Mouse (Mus musculus): ENCODE results near the gene Vpreb1. TPM values are rescaled to one million over a fixed set of nuclear protein-coding genes. Genes with fewer than 3 reads are reported as not detected.

Vpreb1 gene
- 13.6 and 14.9 TPM in 2 replicates for polyA plus RNA-seq (2015; fragmentation: Nextera tagmentation; extraction: Ambion mirVana)

DNA sequence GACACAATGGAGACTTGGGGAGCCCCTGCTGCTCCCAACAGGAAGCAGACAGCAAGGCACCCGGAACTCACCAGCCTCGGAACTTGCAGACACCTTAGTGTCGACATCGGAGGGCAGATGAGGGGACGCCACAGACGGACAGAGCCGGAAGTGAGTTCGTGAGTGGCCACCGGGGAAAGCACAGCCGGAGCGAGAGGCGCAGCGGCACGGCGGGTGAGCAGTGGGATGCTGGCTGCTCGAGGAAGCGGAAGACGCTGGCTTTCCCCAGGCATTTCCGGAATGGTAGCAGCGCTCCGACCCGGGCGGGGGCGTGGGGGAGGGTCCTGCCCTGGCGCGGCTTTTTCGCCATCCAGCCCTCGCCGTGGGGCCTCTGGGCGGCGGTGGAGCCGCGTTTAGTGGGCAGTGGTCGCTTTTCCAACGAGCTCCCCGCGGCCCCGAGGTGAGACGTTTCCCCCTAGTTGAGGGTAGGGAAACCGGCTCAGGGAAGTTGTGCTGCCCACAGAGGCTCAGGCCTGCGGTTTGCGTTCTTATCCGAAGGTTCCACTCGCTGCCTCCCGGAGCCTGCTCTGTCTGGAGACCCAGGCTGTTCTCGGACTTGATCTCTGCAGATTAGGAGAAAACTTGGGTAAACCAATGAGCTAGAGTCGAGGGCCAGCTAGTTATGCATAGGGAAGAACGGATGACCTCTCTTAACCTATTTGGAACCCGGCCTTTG is at the start of gene Vpreb1, which contains the start of gene Top3b:
Gene Vpreb1, minus strand, starts transcription at position 227 of the 715 bp plus-strand sequence.
Gene Top3b, plus strand, starts transcription at position 120 of the 715 bp plus-strand sequence.
- H3K9ac ChIP-seq (replicated peaks) = peak within 1 kb of the TSS; percentile 95
- peak; percentile 93 for DNase-seq
- H3K9me3 ChIP-seq (ENCODE audit: low read length) = no peaks in the 10 kb centered on the region
- peak within 1 kb of the TSS; percentile 90 for H3K4me2 ChIP-seq (ENCODE audit: low read depth, low read length)
- no peaks in the 10 kb centered on the region for H3K27me3 ChIP-seq (ENCODE audit: insufficient read depth, low read length)
- WGBS (ENCODE audit: insufficient replicate concordance) = under 1% methylated on average over 48 of the region's 49 CpGs
- TF ChIP-seq EP300 (IDR thresholded peaks at IDR 0.05; ENCODE audit: low read depth) = no peak; the same call in 1 of the 2 replicates
- peak; percentile 39 for TF ChIP-seq CTCF (IDR thresholded peaks at IDR 0.05; ENCODE audit: low read depth)
- H3K36me3 ChIP-seq (replicated peaks; ENCODE audit: insufficient read depth, low read length) = peaks cover 3% of the 10 kb centered on the region; the same call in 1 of the 2 replicates
- H3K27ac ChIP-seq (ENCODE audit: low read depth) = peak within 1 kb of the TSS; percentile 98
- peak; percentile 98 for ATAC-seq
- H3K4me1 ChIP-seq (ENCODE audit: insufficient read depth) = peaks cover 17% of the 10 kb centered on the region
- H3K4me3 ChIP-seq (ENCODE audit: low read depth, low read length) = peak within 1 kb of the TSS; percentile 88

DNA sequence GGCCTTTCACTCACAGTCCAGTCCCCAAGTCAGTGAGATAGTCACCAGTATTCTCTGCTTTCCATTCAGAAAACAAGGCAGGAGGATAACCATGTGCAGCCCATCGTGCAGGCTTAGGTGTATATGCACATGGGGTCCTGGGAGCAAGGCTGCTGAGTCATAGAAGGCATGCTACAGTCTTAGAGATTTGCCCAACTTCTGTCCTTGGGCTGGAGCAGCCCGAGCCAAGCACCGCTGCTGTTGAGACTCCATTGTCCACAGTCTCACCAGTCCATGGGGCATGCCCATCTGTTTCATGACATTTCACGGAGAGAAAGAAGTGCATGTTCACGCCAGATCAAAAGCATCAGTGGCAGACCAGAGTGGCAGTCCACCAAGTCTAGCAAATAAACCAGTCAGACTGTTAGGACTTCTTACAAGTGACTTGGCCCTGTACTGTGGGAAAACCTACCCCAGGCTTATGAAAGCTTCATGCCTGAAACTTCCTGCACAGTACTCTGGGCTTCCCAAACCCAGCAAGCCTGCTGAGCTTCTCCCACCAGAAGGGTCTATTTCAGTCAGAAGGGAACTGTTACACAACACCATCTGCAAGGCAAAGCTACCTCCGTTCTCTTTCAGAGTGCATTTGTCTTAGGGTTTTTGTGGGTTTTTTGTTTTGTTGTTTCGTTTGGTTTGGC is 47.9 kb upstream of the Vpreb1 start:
- H3K9ac ChIP-seq (replicated peaks) = no peak overlapping the region
- 77% methylated on average over 7 of the region's 7 CpGs for WGBS (ENCODE audit: insufficient replicate concordance)
- H3K27ac ChIP-seq (ENCODE audit: low read depth) = no peak overlapping the region
- H3K4me3 ChIP-seq (ENCODE audit: low read depth, low read length) = no peak overlapping the region
- H3K27me3 ChIP-seq (ENCODE audit: insufficient read depth, low read length) = no peaks in the 10 kb centered on the region
- TF ChIP-seq EP300 (IDR thresholded peaks at IDR 0.05; ENCODE audit: low read depth) = no peak
- no peak for TF ChIP-seq CTCF (IDR thresholded peaks at IDR 0.05; ENCODE audit: low read depth)
- DNase-seq (no peak), ATAC-seq (no peak)
- peaks cover 43% of the 10 kb centered on the region for H3K36me3 ChIP-seq (replicated peaks; ENCODE audit: insufficient read depth, low read length)
- H3K4me1 ChIP-seq (ENCODE audit: insufficient read depth) = no peaks in the 10 kb centered on the region
- no peaks in the 10 kb centered on the region for H3K9me3 ChIP-seq (ENCODE audit: low read length)
- no peak overlapping the region for H3K4me2 ChIP-seq (ENCODE audit: low read depth, low read length)

DNA sequence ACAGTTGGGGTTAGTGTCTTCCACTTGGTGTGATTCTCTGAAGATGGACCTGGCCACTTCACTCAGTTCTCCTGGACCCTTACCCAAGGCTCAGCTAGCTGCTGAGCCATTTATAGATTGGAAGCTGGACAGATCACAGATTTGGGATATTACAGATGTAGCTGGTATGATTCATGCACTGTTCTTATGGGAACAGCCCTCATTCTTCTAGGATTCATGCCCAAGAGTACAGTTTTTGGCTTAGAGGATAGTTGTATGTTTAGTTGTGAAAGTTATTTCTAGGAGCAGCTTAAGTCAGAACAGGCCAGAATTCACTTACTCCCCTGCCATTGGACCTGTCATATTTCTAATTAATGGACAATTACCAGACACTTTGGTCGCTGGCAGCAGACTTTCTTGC is 42.8 kb upstream of the Vpreb1 start:
- Histone ChIP-seq H3K4me1 (ENCODE audit: insufficient read depth) (no peaks in the 10 kb centered on the region), H3K4me2 (ENCODE audit: low read depth, low read length) (no peak overlapping the region), H3K4me3 (ENCODE audit: low read depth, low read length) (no peak overlapping the region), H3K36me3 (replicated peaks; ENCODE audit: insufficient read depth, low read length) (peaks cover 35% of the 10 kb centered on the region), H3K27me3 (ENCODE audit: insufficient read depth, low read length) (no peaks in the 10 kb centered on the region), H3K9me3 (ENCODE audit: low read length) (no peaks in the 10 kb centered on the region), H3K9ac (replicated peaks) (no peak overlapping the region), H3K27ac (ENCODE audit: low read depth) (no peak overlapping the region)
- no peak for TF ChIP-seq EP300 (IDR thresholded peaks at IDR 0.05; ENCODE audit: low read depth)
- ATAC-seq (no peak), DNase-seq (no peak)
- 55% methylated on average over 1 of the region's 1 CpGs for WGBS (ENCODE audit: insufficient replicate concordance)

DNA sequence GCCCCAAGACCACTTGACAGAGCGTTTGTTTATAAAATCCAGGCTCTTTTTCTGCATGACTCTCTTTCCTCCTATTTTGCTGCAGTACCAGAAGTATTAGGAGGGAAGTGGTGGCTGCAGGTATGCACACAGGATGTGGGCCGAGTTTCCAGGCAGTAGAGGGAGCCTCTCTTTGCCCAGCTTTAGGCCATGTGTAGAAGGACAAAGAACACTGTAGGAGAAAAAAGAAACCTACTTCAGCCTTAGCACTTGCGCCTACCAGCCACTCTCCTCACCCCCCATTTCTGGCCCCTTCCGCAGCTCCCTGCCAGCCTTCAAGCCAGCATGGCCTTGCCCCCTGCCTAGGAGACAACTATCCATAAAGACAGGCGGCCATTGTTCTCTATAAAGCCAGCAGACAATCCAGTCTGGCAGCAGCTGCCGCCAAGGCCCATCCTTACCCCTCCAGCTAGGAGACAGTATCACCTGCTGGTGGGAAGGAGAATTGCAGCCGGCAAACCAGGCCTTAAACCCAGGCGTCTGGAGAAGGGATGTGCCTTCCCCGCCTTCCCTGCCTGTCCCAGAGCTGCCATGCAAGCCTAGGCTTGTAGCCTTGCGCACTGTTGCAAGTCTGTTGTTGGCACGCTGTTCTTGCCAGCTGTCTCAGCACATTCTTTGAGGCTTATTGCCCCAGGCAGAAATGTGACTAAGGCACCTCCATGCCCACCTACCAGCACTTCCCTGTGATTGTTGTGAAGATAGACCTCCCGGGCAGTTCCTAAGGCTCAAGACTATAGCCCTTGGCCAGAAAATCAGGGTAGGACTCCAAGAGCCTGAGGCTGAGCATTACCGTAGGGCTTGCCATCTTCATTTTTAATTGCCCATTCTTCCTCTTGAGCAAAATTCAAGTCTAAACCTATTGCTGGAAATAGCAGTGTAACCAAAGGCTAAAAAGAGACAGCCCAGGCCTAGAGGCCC is 41.3 kb upstream of the Vpreb1 start:
- TF ChIP-seq CTCF (IDR thresholded peaks at IDR 0.05; ENCODE audit: low read depth) (peak; percentile 98), EP300 (IDR thresholded peaks at IDR 0.05; ENCODE audit: low read depth) (no peak)
- WGBS (ENCODE audit: insufficient replicate concordance) = 47% methylated on average over 13 of the region's 13 CpGs
- Histone ChIP-seq H3K4me2 (ENCODE audit: low read depth, low read length) (no peak overlapping the region), H3K9ac (replicated peaks) (no peak overlapping the region), H3K4me3 (ENCODE audit: low read depth, low read length) (no peak overlapping the region), H3K27ac (ENCODE audit: low read depth) (no peak overlapping the region), H3K27me3 (ENCODE audit: insufficient read depth, low read length) (no peaks in the 10 kb centered on the region), H3K36me3 (replicated peaks; ENCODE audit: insufficient read depth, low read length) (peaks cover 20% of the 10 kb centered on the region), H3K9me3 (ENCODE audit: low read length) (no peaks in the 10 kb centered on the region), H3K4me1 (ENCODE audit: insufficient read depth) (no peaks in the 10 kb centered on the region)
- DNase-seq (peak; percentile 74), ATAC-seq (peak; percentile 79)

DNA sequence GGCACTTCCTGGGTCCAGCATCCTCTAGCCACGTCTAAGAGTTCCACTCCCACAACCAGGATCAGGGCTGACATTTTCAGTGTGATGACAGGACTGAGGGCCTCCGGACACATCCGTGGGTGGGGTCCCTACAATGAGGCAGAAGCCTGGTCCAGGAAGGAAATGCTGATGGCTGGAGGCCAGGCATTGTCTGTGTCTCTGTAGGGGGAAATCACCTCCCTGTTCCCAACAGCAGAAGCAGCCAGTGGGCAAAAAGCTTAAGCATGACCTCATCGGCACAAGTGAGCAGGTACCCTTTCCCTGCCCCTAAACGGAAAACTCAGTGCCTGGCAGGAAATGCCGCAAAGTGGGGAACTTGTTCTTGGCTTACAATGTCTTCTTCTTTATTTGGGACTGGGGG is 37.2 kb upstream of the Vpreb1 start:
- ATAC-seq (peak; percentile 66), DNase-seq (peak; percentile 28)
- peaks cover 5% of the 10 kb centered on the region for H3K4me1 ChIP-seq (ENCODE audit: insufficient read depth)
- H3K9ac ChIP-seq (replicated peaks) = no peak overlapping the region
- 47% methylated on average over 6 of the region's 6 CpGs for WGBS (ENCODE audit: insufficient replicate concordance)
- no peaks in the 10 kb centered on the region for H3K9me3 ChIP-seq (ENCODE audit: low read length)
- TF ChIP-seq CTCF (IDR thresholded peaks at IDR 0.05; ENCODE audit: low read depth) (no peak), EP300 (IDR thresholded peaks at IDR 0.05; ENCODE audit: low read depth) (0 out of 2 replicates have a peak, but pooled peaks have one; percentile 15)
- no peak overlapping the region for H3K27ac ChIP-seq (ENCODE audit: low read depth)
- H3K36me3 ChIP-seq (replicated peaks; ENCODE audit: insufficient read depth, low read length) = peaks cover 17% of the 10 kb centered on the region
- H3K4me2 ChIP-seq (ENCODE audit: low read depth, low read length) = no peak overlapping the region
- no peak overlapping the region for H3K4me3 ChIP-seq (ENCODE audit: low read depth, low read length)
- H3K27me3 ChIP-seq (ENCODE audit: insufficient read depth, low read length) = no peaks in the 10 kb centered on the region
